Mouse (Mus musculus) brain, adult 2 months (tissue): ENCODE data around the gene Gm11937.
"Not testable (repeated sequence)": the region's sequence is repeated elsewhere in the genome, so short reads cannot be mapped to it uniquely, and the experiment has no call there.

Experiments
- DNase-seq: peaks from one replicate; pipeline ENCODE4 v3.0.0; 2011; ENCODE audit warnings: low read depth, low spot score

Gene Gm11937

GRCm38 (mm10) chr11:99610089-99610488 is at the start of gene Gm11937:
TSS of gene Gm11937 (minus strand) at chr11:99610189.
- DNase-seq: not testable (repeated sequence)

- DNase-seq: no peak
These were observed 49.3 kb upstream of the Gm11937 start for GRCm38 (mm10) chr11:99659256-99659655.

DNA sequence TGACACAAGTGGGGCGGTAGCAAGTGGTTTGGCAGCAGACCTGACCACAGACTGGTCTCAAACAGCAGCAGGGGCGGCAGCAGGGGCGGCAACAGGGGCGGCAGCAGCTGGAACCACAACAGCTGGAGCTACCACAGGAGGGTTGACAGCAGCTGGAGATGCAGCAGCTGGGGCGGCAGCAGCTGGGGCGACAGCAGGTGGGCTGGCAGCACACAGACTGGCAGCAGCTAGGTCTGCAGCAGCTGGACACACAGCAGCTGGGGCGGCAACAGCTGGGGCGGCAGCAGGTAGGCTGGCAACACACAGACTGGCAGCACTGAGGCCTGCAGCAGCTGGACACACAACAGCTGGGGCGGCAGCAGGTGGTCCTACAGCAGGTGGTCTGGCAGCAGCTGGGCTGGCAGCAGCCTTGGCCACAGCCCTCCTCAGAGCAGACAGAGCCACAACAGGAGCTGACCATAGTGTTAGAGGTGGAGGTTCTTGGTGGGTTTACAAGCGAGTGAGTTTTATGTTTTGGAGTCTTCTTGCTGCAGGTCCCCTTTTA is 48.5 kb upstream of the Gm11937 start, which contains the start of gene Gm11563:
Gm11563 (minus strand) TSS at position 494 of the 544 bp plus-strand sequence.
- not testable (repeated sequence) for DNase-seq

GRCm38 (mm10) chr11:99657051-99657450 is 47.1 kb upstream of the Gm11937 start:
- DNase-seq: no peak

DNA sequence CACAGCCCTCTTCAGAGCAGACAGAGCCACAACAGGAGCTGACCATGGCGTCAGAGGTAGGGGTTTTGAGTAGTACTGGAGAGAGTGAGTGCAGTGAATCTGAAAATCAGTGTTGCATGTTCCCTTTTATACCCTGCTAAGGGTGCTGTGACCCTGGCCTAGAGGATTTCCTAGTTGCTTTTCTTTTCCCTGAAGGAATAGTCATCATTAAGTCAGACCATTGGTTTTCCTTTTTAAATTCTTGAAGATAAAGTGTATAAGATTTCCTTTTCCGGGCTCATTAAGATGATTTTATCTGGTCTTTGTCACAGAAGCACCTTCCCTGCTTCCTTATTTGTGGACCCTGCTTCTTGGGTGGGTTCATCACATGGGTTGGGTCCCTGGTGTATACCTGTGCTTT is 40.1 kb upstream of the Gm11937 start, which contains the start of gene Gm11555:
Gm11555 (minus strand) TSS at position 101 of the 400 bp plus-strand sequence.
- DNase-seq: no peak

GRCm38 (mm10) chr11:99646444-99646843 is 36.5 kb upstream of the Gm11937 start:
- DNase-seq: peak; percentile 66

DNA sequence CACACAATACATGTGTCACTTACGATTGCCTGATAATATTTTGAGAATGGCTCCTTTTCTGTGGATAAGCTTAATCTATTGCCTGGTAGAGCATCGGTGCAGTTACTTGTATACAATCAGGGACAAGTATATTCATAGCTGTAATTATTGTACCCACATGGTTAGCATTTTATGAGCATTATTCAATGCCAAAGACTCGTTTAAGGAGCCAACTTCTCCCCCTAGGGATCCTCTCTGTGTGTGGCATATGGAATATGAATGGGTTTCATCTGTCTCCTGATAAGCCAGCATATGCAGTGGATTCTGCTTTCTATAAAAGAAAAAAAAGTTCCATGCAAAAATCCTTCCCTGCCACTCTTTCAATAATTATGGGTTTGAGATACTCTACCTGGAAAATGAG is 34.4 kb upstream of the Gm11937 start:
- peak; percentile 48 for DNase-seq

DNA sequence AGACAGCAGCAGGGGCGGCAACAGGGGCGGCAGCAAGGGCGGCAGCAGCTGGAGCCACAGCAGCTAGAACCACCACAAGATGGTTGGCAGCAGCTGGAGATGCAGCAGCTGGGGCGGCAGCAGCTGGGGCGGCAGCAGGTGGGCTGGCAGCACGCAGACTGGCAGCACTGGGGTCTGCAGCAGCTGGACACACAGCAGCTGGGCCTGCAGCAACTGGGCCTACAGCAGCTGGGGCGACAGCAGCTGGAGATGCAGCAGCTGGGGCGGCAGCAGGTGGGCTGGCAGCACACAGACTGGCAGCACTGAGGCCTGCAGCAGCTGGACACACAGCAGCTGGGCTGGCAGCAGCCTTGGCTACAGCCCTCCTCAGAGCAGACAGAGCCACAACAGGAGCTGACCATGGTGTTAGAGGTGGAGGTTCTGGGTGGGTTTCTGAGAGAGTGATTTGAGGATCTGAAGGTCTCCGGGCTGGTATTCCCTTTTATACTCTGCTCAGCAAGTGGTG is 33.7 kb upstream of the Gm11937 start, which contains the start of gene Krtap4-7:
Krtap4-7 (minus strand) TSS at position 455 of the 505 bp plus-strand sequence.
- DNase-seq: not testable (repeated sequence)

DNA sequence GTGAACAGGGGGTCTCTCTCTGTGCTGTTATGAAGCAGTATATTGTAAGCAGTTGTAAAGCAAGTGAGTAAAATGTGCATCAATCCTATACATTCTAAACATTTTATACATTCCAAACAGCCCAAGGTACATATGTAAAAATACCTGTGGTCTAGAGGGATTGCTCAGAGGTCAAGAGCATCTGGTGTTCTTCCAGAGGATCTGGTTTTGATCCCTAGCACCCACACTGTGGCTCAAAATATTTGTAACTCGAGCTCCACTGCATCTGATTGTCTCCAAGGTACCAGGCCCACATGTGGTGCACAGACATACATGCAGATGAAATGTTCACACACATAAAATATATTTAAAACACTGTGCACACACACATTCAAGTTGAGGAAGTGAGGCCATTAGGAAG is 30.9 kb upstream of the Gm11937 start:
- DNase-seq: no peak

- DNase-seq: peak; percentile 72
These were observed 27.1 kb upstream of the Gm11937 start for GRCm38 (mm10) chr11:99637086-99637485.

DNA sequence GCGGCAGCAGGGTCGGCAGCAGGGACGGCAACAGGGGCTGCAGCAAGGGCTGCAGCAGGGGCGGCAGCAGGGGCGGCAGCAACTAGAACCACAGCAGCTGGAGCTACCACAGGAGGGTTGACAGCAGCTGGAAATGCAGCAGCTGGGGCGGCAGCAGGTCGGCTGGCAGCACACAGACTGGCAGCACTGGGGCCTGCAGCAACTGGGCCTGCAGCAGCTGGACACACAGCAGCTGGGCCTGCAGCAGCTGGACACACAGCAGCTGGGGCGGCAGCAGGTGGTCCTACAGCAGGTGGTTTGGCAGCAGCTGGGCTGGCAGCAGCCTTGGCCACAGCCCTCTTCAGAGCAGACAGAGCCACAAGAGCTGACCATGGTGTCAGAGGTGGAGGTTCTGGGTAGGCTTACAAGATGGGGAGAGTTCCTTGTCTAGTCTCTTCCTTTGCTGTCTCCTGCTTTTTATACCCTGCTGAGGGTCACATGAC is 24.7 kb upstream of the Gm11937 start, which contains the start of gene Krtap4-2:
Krtap4-2 (minus strand) TSS at position 432 of the 482 bp plus-strand sequence.
- no peak for DNase-seq

DNA sequence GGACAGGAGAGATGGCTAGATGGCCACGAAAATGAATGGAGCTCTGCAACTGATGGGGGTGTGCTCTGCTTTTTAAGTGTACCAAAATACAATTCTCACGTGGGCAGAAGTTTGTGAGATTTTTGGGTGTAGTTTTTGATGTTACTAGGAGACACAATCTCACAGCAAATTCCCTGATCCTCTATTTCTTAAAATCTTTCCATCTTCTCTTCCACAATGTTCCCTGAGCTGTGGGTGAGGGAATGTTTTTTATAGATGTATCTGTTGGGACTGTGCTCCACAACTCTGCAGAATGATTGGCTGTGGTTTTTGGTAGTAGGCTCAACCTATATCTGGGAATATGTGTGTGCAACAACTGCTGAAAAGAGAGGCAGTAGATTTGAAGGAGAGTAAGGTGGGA is 23.3 kb upstream of the Gm11937 start:
- peak; percentile 71 for DNase-seq

DNA sequence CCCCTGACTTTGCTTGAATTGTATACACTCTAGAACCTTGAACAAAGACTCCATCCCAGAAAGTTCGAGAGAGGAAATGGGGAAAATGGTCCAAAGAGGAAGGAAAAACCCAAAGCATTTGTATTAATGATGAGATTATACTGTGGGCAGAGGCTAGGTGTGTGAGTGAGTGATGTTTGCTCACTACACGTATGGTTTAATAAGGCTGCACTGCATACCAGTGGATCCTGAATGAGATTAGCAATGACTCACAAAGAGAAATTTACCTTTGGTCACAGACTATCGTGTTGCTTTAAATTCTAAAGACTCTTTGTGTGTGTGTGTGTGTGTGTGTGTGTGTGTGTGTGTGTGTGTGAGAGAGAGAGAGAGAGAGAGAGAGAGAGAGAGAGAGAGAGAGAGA is 20.9 kb upstream of the Gm11937 start:
- DNase-seq: no peak

GRCm38 (mm10) chr11:99628138-99628537 is 18.1 kb upstream of the Gm11937 start, which contains the start of gene Krtap4-1:
TSS of gene Krtap4-1 (minus strand) at chr11:99628238.
- DNase-seq: no peak

DNA sequence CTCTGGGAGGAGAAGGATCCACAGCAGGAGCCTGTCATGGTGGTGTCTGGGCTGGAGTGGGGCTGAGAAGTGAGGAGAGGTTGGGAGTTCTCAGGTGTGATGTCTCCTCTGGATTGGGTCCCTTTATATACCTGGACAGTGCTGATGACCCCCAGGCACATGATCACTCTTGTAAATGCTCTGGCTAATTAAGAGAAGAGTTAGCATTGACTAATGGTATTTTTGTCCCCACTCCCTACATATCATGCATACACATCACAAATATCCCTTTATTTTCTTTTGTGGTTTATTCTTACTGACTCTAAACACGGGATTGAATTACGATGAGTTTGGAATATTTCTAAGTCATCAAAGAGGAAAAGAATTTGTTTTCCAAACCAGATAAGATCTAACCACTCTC is 10.3 kb upstream of the Gm11937 start, which contains the start of gene Gm11562:
Gm11562 (minus strand) TSS at position 101 of the 400 bp plus-strand sequence.
- DNase-seq: no peak

GRCm38 (mm10) chr11:99614796-99615363 is 4.9 kb upstream of the Gm11937 start, which contains the start of gene Krtap2-4:
TSS of gene Krtap2-4 (minus strand) at chr11:99614846.
- DNase-seq: peak; percentile 43

DNA sequence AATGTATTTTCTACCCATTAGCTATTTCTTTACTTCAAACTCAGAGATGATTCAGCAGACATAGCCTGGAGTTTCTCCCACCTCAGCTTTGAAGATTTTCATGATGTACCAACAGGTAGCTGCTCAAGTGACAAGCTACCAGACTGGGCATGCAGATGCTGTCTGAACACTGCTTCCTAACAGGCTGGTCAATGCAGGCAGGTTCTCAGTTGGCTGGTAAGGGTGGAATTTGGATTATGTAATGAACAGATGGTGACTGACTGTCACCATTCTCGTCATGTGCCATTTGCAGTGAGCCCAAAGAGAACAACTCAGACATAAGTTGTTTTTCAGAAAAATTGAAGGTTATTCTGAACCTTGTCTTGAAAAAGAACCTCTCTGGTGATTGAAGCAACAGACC is 863 bp downstream of the Gm11937 start:
- DNase-seq: peak; percentile 82

- DNase-seq: not testable (repeated sequence)
These were observed 6.8 kb downstream of the Gm11937 start, which contains the start of gene Gm11938 for GRCm38 (mm10) chr11:99603208-99603607. TSS of gene Gm11938 (minus strand) at chr11:99603308.

DNA sequence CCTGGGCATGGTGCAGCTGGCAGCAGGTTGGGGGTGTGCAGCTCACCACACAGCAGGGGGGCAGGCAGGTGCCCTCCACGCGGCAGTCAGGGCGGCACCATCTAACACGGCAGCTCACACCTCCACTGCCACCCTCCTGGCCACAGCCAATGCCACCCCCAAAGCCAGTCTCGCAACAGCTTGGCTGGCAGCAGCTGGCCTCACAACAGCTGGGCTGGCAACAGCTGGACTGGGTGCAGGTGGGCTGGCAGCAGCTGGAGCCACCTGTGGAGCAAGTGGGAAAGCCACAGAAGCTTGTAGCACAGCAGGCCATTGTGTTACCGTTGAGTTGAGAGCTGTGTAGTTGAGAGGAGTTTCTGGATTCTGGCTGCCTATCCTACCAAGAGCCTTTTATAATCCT is 12.2 kb downstream of the Gm11937 start, which contains the start of gene Krtap9-3:
Krtap9-3 (minus strand) TSS at position 364 of the 400 bp plus-strand sequence.
- not testable (repeated sequence) for DNase-seq

- DNase-seq: no peak
These were observed 19.0 kb downstream of the Gm11937 start, which contains the start of gene Krtap1-3 for GRCm38 (mm10) chr11:99590981-99591380. TSS of gene Krtap1-3 (minus strand) at chr11:99591339.

DNA sequence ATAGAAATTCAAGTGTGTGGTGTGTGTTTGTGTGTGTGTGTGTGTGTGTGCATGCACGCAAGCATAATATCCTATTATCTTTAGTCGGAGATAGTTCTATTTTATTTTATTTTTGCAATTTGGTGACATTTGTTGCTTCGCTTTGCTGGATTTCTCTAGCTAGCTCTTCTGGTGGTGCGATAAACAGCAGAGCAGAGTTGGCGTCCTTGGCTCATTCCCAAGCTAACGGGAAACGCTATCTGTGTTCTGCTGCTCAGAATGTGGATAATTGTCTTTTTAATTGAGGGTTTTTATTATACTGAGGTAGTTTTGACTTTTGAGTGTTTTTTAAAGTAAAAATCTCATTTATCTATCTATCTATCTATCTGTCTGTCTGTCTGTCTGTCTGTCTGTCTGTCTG is 24.9 kb downstream of the Gm11937 start:
- DNase-seq: peak; percentile 80

GRCm38 (mm10) chr11:99583245-99583704 is 26.7 kb downstream of the Gm11937 start, which contains the start of gene Krtap1-4:
TSS of gene Krtap1-4 (minus strand) at chr11:99583654.
- DNase-seq: no peak
